Comparison of ENCODE assay signal across 14 mouse cellular contexts in genomic region chr9:97602476-97602875, GRCm38 (mm10).
A peak's percentile ranks its signal among the peaks of the same experiment; 100 is the strongest.
DNase-seq lines count a peak whose midpoint lies in the region; ATAC-seq and TF ChIP-seq lines count a peak whose summit lies in the region.
"Had no signal": no experiment of that assay in that cellular context is flagged by ENCODE, and none has a peak within 500 bp of the region (broad histone marks: within the 10 kb centered on the region; RNA-seq: fewer than 3 reads in every experiment).

No protein-coding gene starts in this region.

- 0 out of 2 replicates have a peak, but pooled peaks have one; percentile 59 for ATAC-seq in hindbrain, embryonic 13.5 days (ENCODE audit: low FRiP score)
- ATAC-seq: Patski had no signal

- DNase-seq in layer of hippocampus, adult 2 months (ENCODE audit: low spot score in 2 of 2), result no peak
- DNase-seq in layer of hippocampus, postnatal 36 days, result no peak
- peak; percentile 58 for DNase-seq in brain, embryonic 14.5 days (ENCODE audit: low read depth)
- DNase-seq in retina, adult 2 months (ENCODE audit: low read depth, low spot score), result peak; percentile 13
- DNase-seq in B cell, adult 2 months, result no peak
- DNase-seq in gastrocnemius, adult 2 months, result no peak
- DNase-seq: cerebellum, adult 9-11 months; heart, adult 2 months; kidney, postnatal 25 days; liver, embryonic 13.5 days had no signal

- TF ChIP-seq CTCF in layer of hippocampus, adult 2 months (conservative IDR thresholded peaks at IDR 0.05), result no peak
- no peak for TF ChIP-seq CTCF in brain, embryonic 14.5 days (IDR thresholded peaks at IDR 0.05; ENCODE audit: borderline replicate concordance, extremely low read depth, insufficient read depth, insufficient read length)
- no peak for TF ChIP-seq CTCF in gastrocnemius, adult 2 months (IDR thresholded peaks at IDR 0.05)

- H3K4me3 ChIP-seq in layer of hippocampus, adult 2 months, result no peak overlapping the region
- no peak overlapping the region for H3K4me3 ChIP-seq in hindbrain, embryonic 13.5 days
- no peak overlapping the region for H3K4me3 ChIP-seq in gastrocnemius, adult 2 months
- H3K4me3 ChIP-seq: heart, adult 2 months; liver, embryonic 13.5 days; neural tube, embryonic 12.5 days had no signal

- intact Hi-C loops in gastrocnemius, adult 2 months (cut with DNase I), result no loop called here

- WGBS in hindbrain, embryonic 13.5 days, result 46% methylated on average over 5 of the region's 5 CpGs

- H3K9me3 ChIP-seq in hindbrain, embryonic 13.5 days, result no peaks in the 10 kb centered on the region
- H3K9me3 ChIP-seq: liver, embryonic 13.5 days; neural tube, embryonic 12.5 days had no signal

- no peaks in the 10 kb centered on the region for H3K27me3 ChIP-seq in hindbrain, embryonic 13.5 days
- H3K27me3 ChIP-seq: CH12.LX; liver, embryonic 13.5 days; neural tube, embryonic 12.5 days; Patski had no signal

- peak overlapping the region; percentile 81 for H3K27ac ChIP-seq in layer of hippocampus, adult 2 months
- H3K27ac ChIP-seq in hindbrain, embryonic 13.5 days, result no peak overlapping the region
- no peak overlapping the region for H3K27ac ChIP-seq in gastrocnemius, adult 2 months
- H3K27ac ChIP-seq: heart, adult 2 months; liver, embryonic 13.5 days; neural tube, embryonic 12.5 days had no signal

- H3K4me1 ChIP-seq in hindbrain, embryonic 13.5 days (replicated peaks), result peaks cover 19% of the 10 kb centered on the region
- H3K4me1 ChIP-seq: liver, embryonic 13.5 days had no signal

- no peak for TF ChIP-seq POLR2A in brain, embryonic 14.5 days (IDR thresholded peaks at IDR 0.05; ENCODE audit: borderline replicate concordance, extremely low read depth, insufficient read depth, insufficient read length, poor library complexity, severe bottlenecking)

- H3K9ac ChIP-seq in hindbrain, embryonic 13.5 days, result no peak overlapping the region
- H3K9ac ChIP-seq: liver, embryonic 13.5 days; neural tube, embryonic 12.5 days had no signal

- H3K4me2 ChIP-seq in hindbrain, embryonic 13.5 days, result no peak overlapping the region
- H3K4me2 ChIP-seq: liver, embryonic 13.5 days; neural tube, embryonic 12.5 days had no signal

- no peaks in the 10 kb centered on the region for H3K36me3 ChIP-seq in hindbrain, embryonic 13.5 days
- H3K36me3 ChIP-seq: liver, embryonic 13.5 days; neural tube, embryonic 12.5 days had no signal

Comparison
In these comparisons a context has a peak if more than half of its experiments do, and no peak if none do; other contexts are left out.
1. DNase-seq: peak in brain, embryonic 14.5 days (single experiment) and retina, adult 2 months (single experiment); none in layer of hippocampus, adult 2 months (0 of 2), layer of hippocampus, postnatal 36 days (0 of 2), B cell, adult 2 months (0 of 2) and gastrocnemius, adult 2 months (single experiment).